Mouse (Mus musculus): ENCODE measurements around the gene Dagla.

The Dagla gene

GRCm38 (mm10) chr19:10307941-10308340, 3.3 kb upstream of the Dagla start:
- WGBS, result 24% methylated on average over 6 of the region's 6 CpGs

DNA sequence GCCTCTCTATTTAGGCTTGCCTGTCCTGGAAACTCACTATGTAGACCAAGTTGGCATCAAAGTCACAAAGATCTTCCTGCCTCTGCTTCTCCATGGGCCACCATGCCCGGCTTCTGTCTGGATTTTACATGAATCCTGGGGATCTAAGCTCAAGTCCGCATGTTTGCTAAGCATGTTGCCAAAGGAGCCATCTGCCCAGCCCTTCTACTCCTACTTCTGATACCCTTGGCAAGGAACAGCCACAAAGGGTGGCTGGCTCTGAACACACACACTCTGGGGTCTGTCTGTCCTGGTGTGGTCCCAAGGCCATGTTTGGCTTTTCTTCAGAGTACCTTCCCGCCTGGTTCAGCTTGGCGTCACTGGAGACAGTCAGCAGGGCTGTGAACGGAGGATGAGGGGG, 2.7 kb upstream of the Dagla start:
- 55% methylated on average over 5 of the region's 5 CpGs for WGBS

DNA sequence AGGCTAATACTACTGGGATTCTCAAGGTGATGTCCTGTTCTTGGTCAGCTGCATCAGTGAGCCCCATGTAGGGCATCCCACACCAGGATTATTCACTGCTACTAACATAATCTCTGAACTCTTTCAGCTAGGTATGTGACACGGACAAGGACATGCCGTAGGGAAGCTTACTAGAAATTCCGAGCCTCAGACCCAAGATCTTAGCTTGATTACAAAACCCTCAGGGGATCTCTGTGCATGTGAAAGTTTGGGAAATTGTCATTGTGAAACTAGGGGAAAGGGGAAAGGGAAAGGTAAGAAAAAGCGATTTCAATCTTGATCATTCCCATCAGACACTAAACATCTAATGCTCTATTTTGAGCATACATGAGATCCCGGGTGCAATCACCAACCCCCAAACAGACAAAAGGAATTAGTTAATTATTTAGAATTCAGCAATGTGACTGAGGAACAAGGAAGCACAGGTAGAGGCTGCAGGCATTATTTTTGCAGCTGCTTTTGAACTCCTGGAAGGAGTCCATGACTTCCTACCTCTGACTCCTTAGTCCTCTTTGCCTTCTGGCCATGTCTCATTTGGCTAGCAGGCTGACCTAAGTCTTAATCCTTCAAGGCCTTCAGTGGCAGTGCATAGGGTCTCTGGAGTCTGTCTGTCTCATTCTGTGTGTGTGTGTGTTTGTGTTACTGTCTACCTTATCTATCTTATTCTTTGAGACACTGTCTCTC, 2.0 kb upstream of the Dagla start:
- 91% methylated on average over 5 of the region's 5 CpGs for WGBS

DNA sequence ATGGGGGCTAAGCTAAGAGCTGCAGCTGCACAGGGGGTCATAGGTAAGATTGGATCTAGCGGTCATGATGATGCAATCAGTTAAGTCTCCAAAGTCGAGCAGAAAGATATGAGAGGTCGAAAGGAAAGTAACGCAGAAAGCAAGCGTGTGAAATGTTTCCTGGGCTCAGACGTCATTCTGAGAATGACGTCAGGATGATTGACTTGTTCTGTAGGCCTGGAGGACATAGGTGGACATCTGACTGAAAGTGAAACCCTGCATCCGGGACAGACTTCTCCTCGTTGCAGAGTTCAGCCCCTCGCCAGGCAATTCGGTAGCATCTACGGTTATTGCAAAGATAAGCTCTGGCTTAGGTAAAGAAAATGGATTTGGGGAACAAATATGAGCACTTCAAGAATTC, 963 bp upstream of the Dagla start:
- 65% methylated on average over 12 of the region's 12 CpGs for WGBS

DNA sequence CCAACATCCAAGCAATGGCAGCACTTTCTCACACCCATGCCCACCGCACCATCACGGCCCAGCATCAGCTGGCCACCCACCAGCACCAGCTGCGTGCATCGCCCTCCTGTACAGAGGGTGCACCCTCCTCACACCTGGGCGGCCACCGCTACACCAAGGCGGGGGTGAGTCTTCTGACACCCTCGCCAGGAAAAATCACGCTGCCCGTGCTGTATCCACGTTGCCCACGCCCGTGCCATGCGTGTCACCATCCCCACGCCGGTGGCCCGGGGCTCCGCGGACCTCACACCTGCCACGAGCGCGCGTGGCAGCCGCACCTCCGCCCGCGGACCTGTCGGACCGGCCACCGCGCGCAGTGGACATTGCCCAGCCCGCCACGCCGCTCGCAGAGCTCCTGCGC, 282 bp downstream of the Dagla start:
- WGBS, result 2% methylated on average over 37 of the region's 37 CpGs

DNA sequence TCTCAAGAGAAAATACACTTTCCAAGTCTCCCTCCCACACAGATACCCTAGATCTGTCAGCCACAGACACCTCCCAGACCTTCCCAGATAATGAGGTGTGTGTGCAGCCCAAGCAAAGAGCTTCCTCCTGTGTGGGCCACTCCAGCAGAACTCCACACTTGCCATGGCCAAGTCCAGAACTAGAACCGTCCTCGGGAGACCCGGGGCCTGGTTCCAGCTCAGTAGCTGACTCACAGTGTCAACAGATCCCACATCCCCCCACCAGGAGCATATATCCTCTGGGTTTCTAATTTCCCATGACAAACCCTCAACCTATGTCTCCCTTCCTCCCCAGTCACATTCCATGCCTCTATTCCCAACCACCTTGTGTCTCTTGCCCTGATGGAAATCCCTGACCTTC, 1.8 kb downstream of the Dagla start:
- 35% methylated on average over 3 of the region's 3 CpGs for WGBS

DNA sequence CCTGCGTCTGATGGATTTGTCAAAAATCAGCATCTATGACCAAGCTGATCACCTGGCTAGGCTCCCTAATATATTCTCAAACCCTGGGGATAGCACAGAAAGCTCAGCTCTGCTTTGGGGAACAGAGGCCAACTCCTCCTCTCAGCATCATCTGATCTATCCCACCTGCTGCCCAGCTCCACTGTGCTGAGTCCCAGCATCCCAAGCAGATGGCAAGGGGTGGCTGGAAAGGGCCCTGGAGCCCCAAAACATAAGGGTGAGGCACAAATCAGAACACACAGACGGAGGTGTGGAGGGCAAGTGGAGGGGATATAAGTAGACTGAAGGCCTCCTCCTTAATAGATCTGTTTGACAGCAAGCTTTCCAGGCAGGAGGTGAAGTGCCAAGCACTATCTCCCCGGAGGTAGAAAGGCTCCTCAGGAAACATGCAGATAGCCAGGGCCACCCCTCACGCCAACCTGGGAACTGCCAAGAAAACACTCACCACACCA, 2.8 kb downstream of the Dagla start:
- 64% methylated on average over 4 of the region's 4 CpGs for WGBS

DNA sequence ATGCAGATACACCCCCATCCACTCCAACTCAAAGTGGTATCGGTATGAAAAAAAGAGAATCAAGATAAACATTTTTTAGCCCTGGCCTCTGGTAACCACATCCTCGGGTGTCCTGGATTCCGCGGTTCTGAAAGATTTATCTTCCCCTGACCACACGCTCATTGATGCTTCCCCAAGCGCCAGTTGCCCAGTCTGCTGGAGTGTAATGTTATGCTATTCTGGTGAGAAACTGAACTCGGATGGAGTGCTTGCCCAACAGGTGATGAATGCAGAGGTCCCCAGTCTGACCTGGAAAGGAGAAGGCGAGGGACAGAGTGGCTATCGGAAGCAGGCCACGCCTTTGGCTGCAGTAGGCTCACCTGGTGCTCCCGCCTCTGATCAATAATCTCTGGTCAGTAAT, 3.4 kb downstream of the Dagla start:
- 65% methylated on average over 11 of the region's 11 CpGs for WGBS

- 47% methylated on average over 4 of the region's 4 CpGs for WGBS
These were observed 3.9 kb downstream of the Dagla start for GRCm38 (mm10) chr19:10300809-10301208.

DNA sequence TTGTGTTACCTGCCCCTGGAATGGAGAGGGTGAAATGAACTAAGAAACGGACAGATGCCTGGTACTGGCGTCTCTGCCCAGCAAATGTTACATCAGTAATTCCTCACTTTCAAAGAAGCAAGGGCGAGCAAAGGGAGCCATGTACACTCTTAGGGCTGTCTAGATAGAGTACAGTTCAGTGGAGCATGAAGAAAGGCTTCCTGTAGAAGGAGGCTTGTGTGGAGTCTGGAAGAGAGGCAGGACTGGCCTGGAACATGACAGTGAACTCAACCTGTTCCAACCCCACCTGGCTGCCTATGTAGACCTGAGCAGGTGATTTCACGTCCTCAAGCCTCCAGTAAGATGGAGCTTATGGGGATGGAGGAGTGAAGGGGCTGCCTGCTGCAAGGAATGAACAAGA, 6.4 kb downstream of the Dagla start:
- 68% methylated on average over 4 of the region's 4 CpGs for WGBS

GRCm38 (mm10) chr19:10297041-10297503, 7.6 kb downstream of the Dagla start:
- 11% methylated on average over 8 of the region's 8 CpGs for WGBS

- 26% methylated on average over 5 of the region's 5 CpGs for WGBS
These were observed 8.4 kb downstream of the Dagla start for GRCm38 (mm10) chr19:10296306-10296705.

DNA sequence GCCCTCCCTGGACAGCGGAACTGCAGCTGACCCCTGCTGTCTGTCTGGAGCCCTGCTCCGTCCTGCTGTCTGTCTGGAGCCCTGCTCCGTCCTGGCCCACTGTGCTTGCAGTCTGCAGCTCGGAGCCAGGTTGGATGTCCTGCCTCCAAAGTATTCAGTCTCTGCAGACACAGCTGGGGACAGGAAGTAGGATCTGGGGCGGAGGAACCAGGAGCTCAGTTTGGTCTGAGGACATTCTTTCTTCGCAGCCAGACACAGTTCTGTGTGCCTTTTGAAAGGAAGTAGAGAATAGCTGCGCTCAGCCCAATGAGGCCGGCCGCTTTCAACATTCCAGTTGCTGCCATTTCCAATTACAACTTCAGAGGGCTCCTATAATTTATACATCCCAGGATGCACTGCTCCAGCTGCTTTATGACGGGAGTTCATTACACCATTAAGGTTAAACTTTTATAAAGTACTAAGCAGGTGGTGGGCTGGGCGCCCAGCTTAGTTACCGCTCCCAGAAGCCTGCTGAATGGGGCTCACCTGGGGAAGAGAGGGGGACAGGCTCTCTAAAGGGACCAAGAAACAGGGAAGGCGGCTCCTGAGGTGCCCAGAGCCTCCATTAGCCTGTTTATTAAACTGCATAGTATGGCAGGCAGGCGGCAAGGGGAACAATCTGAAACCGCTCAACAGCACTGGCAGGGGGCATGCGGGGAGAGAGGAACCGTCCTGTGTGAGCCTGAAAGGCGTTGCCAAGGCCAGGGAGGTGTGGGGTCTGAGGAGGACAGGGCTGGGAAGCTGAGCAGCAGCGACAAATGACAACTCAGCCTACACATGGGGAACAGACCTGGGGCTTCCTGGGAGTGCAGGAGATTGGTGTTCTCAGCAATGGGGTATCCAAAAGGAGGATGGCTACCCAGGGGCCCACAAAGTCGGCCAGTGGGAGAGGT, 9.8 kb downstream of the Dagla start:
- WGBS, result 40% methylated on average over 20 of the region's 20 CpGs

DNA sequence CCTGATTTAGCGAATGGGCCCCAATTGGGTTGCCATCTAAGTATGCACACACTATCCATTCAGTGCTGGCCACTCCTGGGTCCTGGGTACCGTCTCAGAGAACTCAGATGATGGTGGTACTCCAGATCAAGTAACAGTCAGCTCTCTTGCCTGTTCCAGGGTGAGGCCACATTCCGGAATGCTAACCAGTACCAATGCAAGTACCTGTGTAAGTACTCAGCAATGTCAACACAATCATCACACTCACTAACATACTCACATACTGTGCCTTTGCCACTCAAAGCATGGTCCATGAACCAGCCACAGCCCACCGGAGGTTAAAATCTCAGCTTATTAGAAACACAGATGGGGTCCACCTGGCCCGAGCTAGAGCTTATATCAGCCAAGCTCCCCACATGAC, 10.7 kb downstream of the Dagla start:
- WGBS, result 68% methylated on average over 5 of the region's 5 CpGs

DNA sequence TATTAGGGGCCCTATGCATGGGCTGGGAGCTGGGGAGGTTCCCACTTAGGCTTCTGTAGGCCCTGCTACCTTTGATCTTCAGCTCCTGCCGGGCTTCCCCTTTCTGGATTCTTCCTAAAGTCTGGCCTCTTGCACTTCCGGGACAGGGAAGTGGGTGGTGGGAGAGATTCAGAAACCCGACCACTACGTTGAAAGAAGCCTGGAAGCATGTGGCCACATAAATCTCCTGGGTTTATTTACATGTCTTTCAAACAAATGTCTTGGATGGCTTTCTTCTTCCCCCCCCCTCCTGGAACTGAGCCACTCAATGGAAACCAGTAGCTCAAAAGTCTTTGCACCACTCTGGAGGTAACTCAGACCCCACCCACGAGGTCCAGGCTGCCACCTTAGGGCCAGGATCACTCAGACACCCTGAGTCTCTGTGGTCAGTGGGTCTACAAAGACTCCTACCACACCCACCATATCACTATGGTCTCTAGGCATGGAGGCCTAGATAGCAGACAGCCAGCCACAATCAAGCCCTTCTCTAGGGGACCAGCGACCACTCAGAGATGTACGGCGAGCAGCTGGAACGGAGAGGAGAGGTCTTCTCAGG, 12.7 kb downstream of the Dagla start:
- 62% methylated on average over 9 of the region's 9 CpGs for WGBS

GRCm38 (mm10) chr19:10290153-10290945, 14.3 kb downstream of the Dagla start:
- 31% methylated on average over 16 of the region's 16 CpGs for WGBS

GRCm38 (mm10) chr19:10289609-10290150, 15.0 kb downstream of the Dagla start:
- 48% methylated on average over 4 of the region's 4 CpGs for WGBS

DNA sequence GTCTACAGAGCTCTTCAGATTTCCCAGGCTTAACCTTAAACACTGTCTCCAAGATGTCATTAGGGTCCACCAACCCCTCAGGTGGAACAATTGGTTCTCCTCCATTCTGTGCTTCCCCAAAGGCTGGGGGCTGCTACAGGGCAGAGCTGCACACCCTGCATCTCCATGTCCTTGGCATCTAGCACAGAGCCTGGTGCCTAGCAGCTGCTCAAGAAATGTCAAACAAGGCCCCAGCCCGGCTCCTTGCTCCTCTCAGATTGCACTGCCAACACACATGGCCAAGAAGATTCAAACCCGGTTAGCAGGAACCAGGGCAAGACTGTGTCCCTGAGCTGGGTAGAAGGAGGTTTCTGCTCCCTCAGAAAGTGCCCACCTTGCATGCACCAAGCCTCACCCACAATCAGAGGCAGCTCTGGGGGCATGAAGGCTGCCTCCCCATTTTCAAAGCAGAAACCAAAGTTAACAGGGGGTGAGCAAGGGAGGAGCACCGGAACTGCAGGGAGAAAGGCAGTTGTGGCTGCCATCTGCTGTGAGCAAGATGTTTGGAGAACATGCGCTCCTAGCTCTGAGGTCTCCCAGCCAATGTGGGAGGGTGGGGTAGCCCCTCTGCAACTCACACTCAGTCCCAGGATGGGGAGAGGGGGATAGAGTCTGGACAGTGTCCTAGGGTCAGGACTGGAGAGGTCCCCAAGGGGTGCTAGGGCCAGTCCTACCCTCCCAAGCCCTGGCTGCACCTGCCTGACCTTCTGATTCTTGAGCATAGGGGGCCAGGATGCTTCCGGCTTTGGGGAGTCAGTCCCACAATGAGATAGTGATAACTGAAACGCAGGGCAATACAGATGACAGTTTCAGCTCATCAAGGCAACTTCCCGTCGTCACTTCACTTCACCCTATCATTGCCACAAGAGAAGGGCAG, 16.3 kb downstream of the Dagla start:
- 53% methylated on average over 8 of the region's 8 CpGs for WGBS

- WGBS, result 79% methylated on average over 10 of the region's 10 CpGs
These were observed 18.2 kb downstream of the Dagla start for GRCm38 (mm10) chr19:10286458-10286872.

Data from cerebral cortex, adult 2 months (tissue).